Mouse (Mus musculus): ENCODE measurements around the gene Atg16l2. TPM values are rescaled to one million over a fixed set of nuclear protein-coding genes. Genes with fewer than 3 reads are reported as not detected.

Atg16l2 gene
- total RNA-seq, 2 experiments from 2014 or later, result 6.6 to 26.8 TPM

DNA sequence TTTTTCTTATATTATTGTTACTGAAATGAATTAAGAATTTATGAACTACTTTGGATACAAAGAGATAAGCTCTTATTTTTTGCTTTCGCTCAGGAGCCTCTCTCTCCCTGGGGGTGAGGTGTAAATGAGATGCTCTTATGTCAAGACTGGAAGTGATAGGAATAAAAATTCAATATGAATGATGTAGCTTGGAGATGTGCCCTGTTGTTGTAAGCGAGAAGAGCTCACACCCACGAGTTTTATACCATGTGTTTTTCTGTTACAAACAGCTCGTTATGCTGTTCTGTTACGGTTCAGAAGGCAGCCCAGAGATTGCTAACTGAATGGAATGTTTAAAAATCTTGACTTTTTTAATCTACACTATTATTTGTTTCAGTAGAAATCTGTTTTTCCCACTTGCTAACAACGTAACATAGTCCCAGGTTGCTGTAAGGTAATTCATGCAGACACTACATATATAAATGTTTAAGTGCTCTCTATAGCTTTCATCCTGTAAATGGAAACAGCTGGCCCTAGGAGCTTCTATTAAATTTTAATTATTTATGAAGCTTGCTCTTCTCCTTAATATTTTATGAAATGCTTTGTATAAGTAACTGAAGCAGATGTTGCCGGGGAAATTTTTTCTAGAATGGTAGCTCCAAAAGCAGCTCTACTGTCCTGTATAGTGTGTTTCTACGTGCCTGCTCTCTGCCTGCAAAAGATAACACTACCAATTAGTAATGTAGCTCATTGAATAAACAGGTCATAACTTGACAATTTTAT is 65.2 kb downstream of the Atg16l2 start:
- no peak for ATAC-seq (replicated peaks; ENCODE audit: poor library complexity, severe bottlenecking)

- no peak for ATAC-seq (replicated peaks; ENCODE audit: poor library complexity, severe bottlenecking)
Observed at GRCm38 (mm10) chr7:101232716-101233115, 69.3 kb downstream of the Atg16l2 start.

GRCm38 (mm10) chr7:101231458-101231857 is 70.6 kb downstream of the Atg16l2 start:
- ATAC-seq (replicated peaks; ENCODE audit: poor library complexity, severe bottlenecking), result no peak

- ATAC-seq (replicated peaks; ENCODE audit: poor library complexity, severe bottlenecking), result no peak
Observed at GRCm38 (mm10) chr7:101229336-101229735, 72.7 kb downstream of the Atg16l2 start.

DNA sequence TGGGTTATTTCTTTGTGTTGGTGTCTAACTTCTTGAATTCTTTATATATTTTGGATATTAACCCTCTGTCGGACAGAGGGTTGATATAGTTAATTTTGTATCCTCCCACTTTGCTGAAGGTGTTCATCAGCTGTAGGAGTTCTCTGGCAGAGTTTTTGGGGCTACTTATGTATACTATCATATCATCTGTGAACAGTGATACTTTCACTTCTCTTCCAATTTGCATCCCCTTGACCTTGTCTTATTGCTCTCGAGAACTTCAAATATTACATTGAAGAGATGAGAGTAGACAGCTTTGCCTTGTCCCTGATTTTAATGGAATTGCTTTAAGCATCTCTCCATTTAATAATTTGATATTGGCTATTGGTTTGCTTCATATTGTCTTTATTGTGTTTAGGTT is 78.5 kb downstream of the Atg16l2 start:
- no peak for ATAC-seq (replicated peaks; ENCODE audit: poor library complexity, severe bottlenecking)

DNA sequence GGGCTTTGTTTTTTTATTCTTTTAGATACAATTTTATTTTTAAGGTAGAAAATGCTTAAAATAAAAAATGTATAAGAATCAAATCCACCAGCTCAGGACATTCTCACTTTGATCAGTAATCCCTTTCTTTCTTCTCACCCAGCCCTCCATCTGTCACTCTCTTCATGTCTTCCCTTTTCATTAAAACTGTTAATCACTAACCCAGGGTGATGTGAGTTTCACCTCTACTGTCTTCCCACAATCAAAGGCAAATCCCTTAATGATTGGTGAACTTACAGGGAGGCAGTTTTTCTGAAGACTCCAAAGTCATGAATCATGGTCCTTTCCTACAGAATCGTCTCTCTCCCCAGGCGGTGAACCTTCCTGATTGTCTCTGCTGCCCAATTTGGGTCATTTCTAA is 85.3 kb downstream of the Atg16l2 start:
- ATAC-seq (replicated peaks; ENCODE audit: poor library complexity, severe bottlenecking), result no peak

DNA sequence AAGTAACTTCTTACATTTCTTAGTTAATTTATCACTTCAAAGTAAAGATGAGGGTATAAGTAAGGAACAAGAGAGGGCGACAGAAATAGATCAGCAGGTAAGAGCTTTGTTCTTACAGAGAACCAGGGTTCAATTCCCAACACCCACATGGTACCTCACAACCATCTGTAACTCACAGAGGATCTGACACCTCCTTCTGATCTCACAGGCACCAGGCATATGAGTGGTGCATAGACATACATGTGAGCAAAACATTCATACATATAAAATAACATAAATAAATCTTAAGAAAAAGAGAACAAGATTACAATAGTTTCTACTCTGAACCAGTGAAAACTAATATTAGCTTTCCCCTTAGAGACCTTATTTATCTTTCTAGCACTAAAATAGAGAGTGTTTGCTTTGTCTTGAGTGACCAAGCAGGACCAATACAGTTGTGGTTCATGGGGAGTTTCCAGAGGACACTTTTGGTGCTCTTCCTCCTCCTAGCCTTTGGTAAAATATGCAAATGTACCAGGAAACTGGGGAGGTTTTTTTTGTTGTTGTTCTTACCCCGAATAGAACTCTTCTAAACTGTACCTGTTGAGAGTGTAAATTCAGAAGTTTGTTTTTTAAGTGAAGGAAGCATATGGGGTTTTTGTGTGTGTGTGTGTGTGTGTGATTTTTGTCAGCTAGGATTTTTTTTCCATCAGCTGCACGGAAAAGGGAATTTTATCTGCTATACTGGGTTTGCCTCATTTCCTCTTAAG is 88.4 kb downstream of the Atg16l2 start:
- ATAC-seq (replicated peaks; ENCODE audit: poor library complexity, severe bottlenecking), result no peak

Other genes starting within 250 kb of the Atg16l2 start
- gene Fchsd2, start 209.4 kb downstream of the Atg16l2 start, total RNA-seq (2014; fragmentation: Nextera tagmentation), result 43.5 and 60.4 TPM in 2 replicates
- gene Fchsd2, start 209.4 kb downstream of the Atg16l2 start, total RNA-seq (2017), result 33.8 and 45.6 TPM in 2 replicates
- gene Stard10, start 14.8 kb upstream of the Atg16l2 start, total RNA-seq (2014; fragmentation: Nextera tagmentation), result 18.5 and 36.0 TPM in 2 replicates
- gene Stard10, start 14.8 kb upstream of the Atg16l2 start, total RNA-seq (2017), result 11.8 and 30.5 TPM in 2 replicates
- 59.2 and 81.5 TPM in 2 replicates for gene Arap1, start 45.8 kb upstream of the Atg16l2 start, total RNA-seq (2014; fragmentation: Nextera tagmentation)
- gene Arap1, start 45.8 kb upstream of the Atg16l2 start, total RNA-seq (2017), result 27.4 and 64.6 TPM in 2 replicates
- gene Gm45837, start 108.6 kb upstream of the Atg16l2 start, total RNA-seq (2014; fragmentation: Nextera tagmentation), result not detected in 2 replicates
- 2.6 TPM in 1 of 2 replicates, not detected in the other for gene Gm45837, start 108.6 kb upstream of the Atg16l2 start, total RNA-seq (2017)
- 15.8 and 21.1 TPM in 2 replicates for gene Pde2a, start 119.4 kb upstream of the Atg16l2 start, total RNA-seq (2014; fragmentation: Nextera tagmentation)
- 23.1 and 28.5 TPM in 2 replicates for gene Pde2a, start 119.4 kb upstream of the Atg16l2 start, total RNA-seq (2017)

All from granulocyte monocyte progenitor cell, adult 5-6 weeks (primary cell).